Mouse (Mus musculus) lung, adult 2 months (tissue): ENCODE data around the gene Uqcrh.

ENCODE experiments used
- CTCF ChIP-seq: fragments of 200-500 bp; IDR thresholded peaks from 2 replicates; pipeline ENCODE4 v1.5.1; 2011; ENCODE audit warnings: mild to moderate bottlenecking, low read length, control low read depth; ENCODE audit not compliant: insufficient read depth
- POLR2A ChIP-seq: fragments of 200-500 bp; IDR thresholded peaks from 2 replicates; pipeline ENCODE4 v1.6.1; 2011; ENCODE audit warnings: low read depth, mild to moderate bottlenecking, control low read depth, low read length, borderline replicate concordance; ENCODE audit errors: extremely low read depth

GRCm38 (mm10) chr4:116100959-116101358, 26.1 kb upstream of the Uqcrh start:
- TF ChIP-seq CTCF (no peak), POLR2A (no peak)
